In the genomic region with DNA sequence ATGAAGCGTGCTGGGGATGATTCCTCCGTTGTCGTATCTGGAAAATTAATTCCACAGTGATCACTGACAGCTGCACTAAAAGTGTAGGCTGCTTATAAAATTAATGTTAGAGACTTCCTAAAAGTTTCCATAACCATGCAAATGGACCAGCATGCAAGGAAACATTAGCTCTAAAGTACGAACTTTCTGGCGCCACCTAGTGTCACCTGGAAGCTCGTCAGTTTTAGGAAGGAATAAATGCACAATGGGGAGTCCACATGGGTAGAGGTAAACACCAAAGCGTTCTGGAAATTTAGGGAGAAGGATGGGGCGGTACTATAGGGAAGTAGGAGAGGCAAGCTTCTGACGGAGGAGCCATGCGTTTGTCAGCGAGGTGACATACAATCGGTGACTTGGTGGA, we compare ENCODE assay signal across 8 mouse cellular contexts. TPM values are rescaled to one million over a fixed set of nuclear protein-coding genes. Genes with fewer than 3 reads are reported as not detected.
DNase-seq lines count a peak whose midpoint lies in the region; TF ChIP-seq lines count a peak whose summit lies in the region.

No protein-coding gene starts in this region.

- H3K4me1 ChIP-seq in lung, adult 2 months (ENCODE audit: control insufficient read depth, insufficient read depth, low read length): no peaks in the 10 kb centered on the region

- intact Hi-C loops in heart, postnatal 36 days (cut with DNase I): no loop called here
- intact Hi-C loops in gastrocnemius, postnatal 14 days (cut with DNase I; ENCODE audit: low total_unique reads): no loop called here

- TF ChIP-seq CTCF in lung, adult 2 months (IDR thresholded peaks at IDR 0.05; ENCODE audit: insufficient read depth, low read length): no peak

- peak; percentile 22 for DNase-seq in heart, postnatal 4 days
- no peak for DNase-seq in heart, postnatal 36 days
- DNase-seq in lung, postnatal 14 days: peak; percentile 5
- DNase-seq in lung, adult 2 months: no peak
- DNase-seq in adrenal gland, postnatal 36 days: peak; percentile 14 to 35
- DNase-seq in mesoderm, embryonic 11.5 days (ENCODE audit: low read depth, low spot score): peak; percentile 10
- no peak for DNase-seq in thymus, adult 18-20 months
- no peak for DNase-seq in gastrocnemius, postnatal 14 days

- no peak overlapping the region for H3K4me3 ChIP-seq in lung, adult 2 months (replicated peaks; ENCODE audit: extremely low read depth, low read depth, low read length)

- no peak for TF ChIP-seq POLR2A in lung, adult 2 months (IDR thresholded peaks at IDR 0.05; ENCODE audit: borderline replicate concordance, extremely low read depth, low read depth, low read length)

- WGBS in lung, adult 2 months: 51% methylated on average over 12 of the region's 12 CpGs

RNA-seq across cellular contexts. Expression of a gene that starts 12.8 kb away (rescaled TPM):
- total RNA-seq in heart, postnatal 4 days (2021): not detected
- total RNA-seq in heart, postnatal 36 days (2021): not detected
- polyA plus RNA-seq in lung, adult 2 months (2012; rRNA removed): not detected in 2 replicates
- total RNA-seq in adrenal gland, postnatal 36 days (2021): not detected
- not detected for total RNA-seq in gastrocnemius, postnatal 14 days (2021)

RNA-seq across cellular contexts. Expression of a gene that starts 36.7 kb away (rescaled TPM):
- total RNA-seq in heart, postnatal 4 days (2021): not detected
- not detected for total RNA-seq in heart, postnatal 36 days (2021)
- 0.28 and 0.53 TPM in 2 replicates for polyA plus RNA-seq in lung, adult 2 months (2012; rRNA removed)
- under 1 TPM in 1 of 2 experiments, not detected in 1; 0.17 TPM for total RNA-seq in adrenal gland, postnatal 36 days (2021)
- total RNA-seq in gastrocnemius, postnatal 14 days (2021): under 1 TPM; 0.44 to 0.82 TPM

RNA-seq across cellular contexts. Expression of a gene that starts 42.2 kb away (rescaled TPM):
- not detected for total RNA-seq in heart, postnatal 4 days (2021)
- total RNA-seq in heart, postnatal 36 days (2021): not detected
- polyA plus RNA-seq in lung, adult 2 months (2012; rRNA removed): not detected in 2 replicates
- not detected for total RNA-seq in adrenal gland, postnatal 36 days (2021)
- total RNA-seq in gastrocnemius, postnatal 14 days (2021): not detected

RNA-seq across cellular contexts. Expression of a gene that starts 44.8 kb away (rescaled TPM):
- total RNA-seq in heart, postnatal 4 days (2021): not detected
- total RNA-seq in heart, postnatal 36 days (2021): not detected
- polyA plus RNA-seq in lung, adult 2 months (2012; rRNA removed): 0.08 and 0.12 TPM in 2 replicates
- under 1 TPM; 0.20 to 0.53 TPM for total RNA-seq in adrenal gland, postnatal 36 days (2021)
- total RNA-seq in gastrocnemius, postnatal 14 days (2021): not detected

Comparison
In these comparisons a context has a peak if more than half of its experiments do, and no peak if none do; other contexts are left out.
1. DNase-seq: peak in heart, postnatal 4 days (single experiment), lung, postnatal 14 days (single experiment), adrenal gland, postnatal 36 days (2 of 2) and mesoderm, embryonic 11.5 days (single experiment); none in heart, postnatal 36 days (0 of 2), lung, adult 2 months (single experiment), thymus, adult 18-20 months (0 of 2) and gastrocnemius, postnatal 14 days (single experiment).